Mouse (Mus musculus): Measurements from ENCODE around the gene Nmt1. TPM values are rescaled to one million over a fixed set of nuclear protein-coding genes. Genes with fewer than 3 reads are reported as not detected.
A peak's percentile ranks its signal among the peaks of the same experiment; 100 is the strongest.

Nmt1 gene
- total RNA-seq, 4 experiments from 2014 or later = 44.4 to 52.7 (median 50.5) TPM

DNA sequence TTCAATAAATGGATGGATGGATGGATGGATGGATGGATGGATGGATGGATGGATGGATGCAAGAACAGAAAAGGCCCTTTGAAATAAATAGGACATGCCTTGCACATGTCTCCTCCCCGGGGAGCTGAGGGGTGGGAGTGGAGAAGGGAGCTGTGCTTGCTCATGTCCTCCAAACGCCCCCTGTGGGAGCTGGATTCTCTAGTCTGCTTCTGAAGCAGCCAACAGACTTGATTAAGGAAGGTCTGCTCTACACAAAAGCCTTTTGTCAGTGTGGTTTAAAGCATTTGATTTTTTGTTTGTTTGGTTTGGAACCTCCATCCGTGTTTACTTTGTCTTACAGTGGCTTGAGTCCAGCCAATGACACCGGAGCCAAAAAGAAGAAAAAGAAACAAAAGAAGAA lies 14.8 kb downstream of the Nmt1 start:
- DNase-seq (ENCODE audit: low spot score in 2 of 2) = no peak

DNA sequence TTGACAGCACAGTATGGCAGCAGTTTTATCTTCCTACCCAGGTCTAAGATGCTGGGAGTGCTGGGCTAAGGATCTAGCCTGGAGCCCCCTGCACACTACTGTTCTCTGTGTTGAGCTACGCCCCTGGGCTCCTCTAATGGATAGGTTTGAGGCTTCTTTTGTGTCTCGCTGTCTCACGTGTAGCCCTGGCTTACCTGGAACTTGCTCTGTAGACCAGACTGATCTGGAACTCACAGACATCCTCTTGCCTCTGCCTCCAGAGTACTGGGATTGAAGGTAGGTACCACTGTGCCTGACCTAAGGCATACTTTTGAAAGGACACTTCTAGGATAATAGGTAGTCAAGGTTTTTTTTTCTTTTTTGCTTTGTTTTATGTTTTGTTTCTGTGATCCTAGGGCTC lies 16.0 kb downstream of the Nmt1 start:
- no peak for DNase-seq (ENCODE audit: low spot score in 2 of 2)

GRCm38 (mm10) chr11:103046286-103046685 lies 18.3 kb downstream of the Nmt1 start:
- no peak for DNase-seq (ENCODE audit: low spot score in 2 of 2)

- DNase-seq (ENCODE audit: low spot score in 2 of 2) = no peak
Measured at GRCm38 (mm10) chr11:103049611-103050010, 21.6 kb downstream of the Nmt1 start.

GRCm38 (mm10) chr11:103050153-103050552 lies 22.2 kb downstream of the Nmt1 start:
- peak; percentile 49 to 73 for DNase-seq (ENCODE audit: low spot score in 2 of 2)

DNA sequence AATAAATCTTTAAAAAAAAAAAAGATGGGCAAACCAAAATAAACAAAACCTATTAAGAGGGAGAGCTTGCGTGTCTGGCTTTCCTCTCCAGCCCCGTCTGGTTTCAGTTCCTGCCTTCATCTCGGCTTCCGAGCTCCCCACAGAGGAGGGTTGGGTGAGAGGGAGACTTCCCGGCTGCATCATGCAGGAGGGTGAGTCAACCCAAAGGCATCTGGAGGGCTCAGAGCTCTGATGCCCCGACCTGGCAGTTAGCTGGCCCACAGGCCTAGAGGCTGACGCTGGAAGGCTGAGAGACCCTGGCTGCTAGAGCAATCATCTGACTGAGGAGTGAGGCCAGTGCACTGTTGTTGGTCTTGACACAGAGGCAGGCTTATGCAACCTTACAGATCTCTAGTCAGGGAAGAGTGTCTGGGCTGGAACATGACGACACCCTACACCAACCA lies 23.3 kb downstream of the Nmt1 start:
- DNase-seq (ENCODE audit: low spot score in 2 of 2) = peak; percentile 61 to 85

- DNase-seq (ENCODE audit: low spot score in 2 of 2) = no peak
Measured at GRCm38 (mm10) chr11:103052078-103052477, 24.1 kb downstream of the Nmt1 start.

GRCm38 (mm10) chr11:103053191-103054076 lies 25.4 kb downstream of the Nmt1 start:
- no peak for DNase-seq (ENCODE audit: low spot score in 2 of 2)

- peak; percentile 60 to 67 for DNase-seq (ENCODE audit: low spot score in 2 of 2)
Measured at GRCm38 (mm10) chr11:103054798-103055197, 26.8 kb downstream of the Nmt1 start.

GRCm38 (mm10) chr11:103056636-103057035 lies 28.6 kb downstream of the Nmt1 start:
- no peak for DNase-seq (ENCODE audit: low spot score in 2 of 2)

- DNase-seq (ENCODE audit: low spot score in 2 of 2) = peak; percentile 38 to 76
Measured at GRCm38 (mm10) chr11:103058499-103059085, 30.6 kb downstream of the Nmt1 start.

DNA sequence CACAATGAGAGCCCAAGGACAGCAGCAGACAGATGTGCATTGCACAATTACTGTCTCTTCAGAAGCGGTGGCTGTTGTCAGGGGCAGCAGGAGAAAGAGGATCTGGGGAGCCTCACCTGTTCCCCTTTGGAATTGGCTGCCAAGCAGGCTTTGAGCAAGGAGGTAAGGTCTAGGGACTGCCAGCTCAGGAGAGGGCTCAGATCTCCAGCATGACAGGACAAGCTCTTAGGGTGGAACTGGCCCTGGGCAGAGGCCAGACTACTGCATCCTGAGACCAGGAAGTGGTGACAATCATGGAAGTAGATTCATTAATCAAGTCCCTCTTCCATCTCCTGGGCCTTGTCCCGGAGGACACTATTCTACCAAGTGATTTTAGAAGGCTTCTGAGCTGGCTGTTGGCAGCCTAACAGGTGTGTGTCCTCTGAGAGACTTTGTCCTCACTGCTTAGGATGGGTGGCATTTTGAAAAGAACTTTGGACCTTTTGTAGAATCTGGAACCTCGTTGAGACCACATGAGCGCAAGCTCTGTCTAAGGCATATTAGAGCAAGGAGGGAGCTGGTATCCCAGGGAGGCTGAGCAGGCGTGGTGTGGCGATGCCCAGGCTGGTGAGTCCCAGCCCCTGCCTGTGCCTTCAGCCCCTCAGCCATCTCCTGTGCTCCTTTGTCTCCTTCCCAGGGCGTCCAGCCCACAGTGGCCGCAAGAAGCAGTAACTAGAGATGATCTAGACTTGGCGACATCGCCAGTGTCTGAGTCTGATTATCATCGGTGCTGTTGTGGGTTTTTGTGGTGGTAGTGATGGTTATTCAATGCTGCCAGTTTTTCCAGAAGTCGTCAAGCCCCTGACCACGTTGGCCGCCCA lies 38.4 kb downstream of the Nmt1 start:
- DNase-seq (ENCODE audit: low spot score in 2 of 2) = peak in 1 of 2 experiments; percentile 39

DNA sequence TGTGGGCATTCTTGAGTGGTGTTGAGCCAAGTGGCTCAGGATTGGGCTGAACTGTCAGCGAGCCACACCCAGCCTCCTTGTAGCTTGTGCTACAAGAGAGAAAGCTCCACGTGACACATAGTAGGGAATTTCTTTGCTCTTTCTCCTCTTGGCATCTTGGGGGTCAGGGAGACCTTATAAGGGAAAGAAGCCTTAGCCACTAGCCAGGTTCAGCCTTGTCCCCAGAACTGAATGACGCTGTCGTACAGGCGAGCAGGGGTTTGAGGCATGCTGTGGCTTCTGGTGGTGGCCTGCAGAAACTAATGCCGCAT lies 39.0 kb downstream of the Nmt1 start:
- no peak for DNase-seq (ENCODE audit: low spot score in 2 of 2)

DNA sequence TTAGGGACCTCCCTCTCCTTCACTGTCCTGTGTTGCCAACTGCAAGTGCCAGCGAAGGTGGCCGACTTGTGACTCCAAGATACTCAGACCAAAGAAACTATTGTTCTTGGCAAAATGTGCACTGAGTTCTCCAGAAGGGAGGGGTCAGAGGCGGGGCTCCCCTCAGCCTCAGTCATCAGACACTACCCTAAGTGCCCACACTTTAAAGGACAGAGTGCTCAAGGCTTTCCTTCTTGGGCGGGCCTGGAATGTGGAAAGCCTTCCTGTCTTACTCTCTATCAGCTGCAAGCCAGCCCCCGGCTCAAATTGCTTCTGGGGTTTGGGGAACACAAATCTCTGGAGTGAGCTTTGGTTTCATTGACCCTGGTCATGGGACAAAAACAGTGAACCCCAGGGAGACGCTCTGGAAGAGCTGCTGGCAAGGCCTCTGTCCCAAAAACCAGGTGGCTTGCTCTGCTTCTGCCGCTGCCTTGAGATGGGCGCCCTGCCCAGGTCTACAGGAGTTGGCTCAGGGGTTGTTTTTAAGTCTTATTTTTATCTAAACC lies 39.5 kb downstream of the Nmt1 start:
- DNase-seq (ENCODE audit: low spot score in 2 of 2) = peak; percentile 83 to 92

DNA sequence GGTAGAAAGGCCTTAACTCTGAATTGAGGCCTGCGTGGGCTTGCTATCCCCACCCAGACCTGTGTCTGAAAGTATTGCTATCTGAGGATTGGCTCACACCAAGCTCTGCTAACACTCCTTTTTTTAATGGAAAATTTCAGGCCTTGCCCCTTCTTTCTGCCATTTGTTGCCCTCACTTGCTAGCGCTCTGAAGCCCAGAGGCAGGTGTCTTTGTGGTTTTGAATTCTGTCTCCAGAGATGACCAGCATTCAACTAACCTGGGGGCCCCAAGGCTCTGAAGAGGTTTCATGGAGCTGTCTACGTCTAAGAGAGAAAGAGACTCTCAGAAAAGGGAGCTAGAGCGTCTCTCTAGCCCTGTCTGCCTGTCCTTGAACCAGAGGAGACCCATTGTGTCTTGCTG lies 40.3 kb downstream of the Nmt1 start:
- DNase-seq (ENCODE audit: low spot score in 2 of 2) = no peak

- no peak for DNase-seq (ENCODE audit: low spot score in 2 of 2)
Measured at GRCm38 (mm10) chr11:103068884-103069283, 40.9 kb downstream of the Nmt1 start.

DNA sequence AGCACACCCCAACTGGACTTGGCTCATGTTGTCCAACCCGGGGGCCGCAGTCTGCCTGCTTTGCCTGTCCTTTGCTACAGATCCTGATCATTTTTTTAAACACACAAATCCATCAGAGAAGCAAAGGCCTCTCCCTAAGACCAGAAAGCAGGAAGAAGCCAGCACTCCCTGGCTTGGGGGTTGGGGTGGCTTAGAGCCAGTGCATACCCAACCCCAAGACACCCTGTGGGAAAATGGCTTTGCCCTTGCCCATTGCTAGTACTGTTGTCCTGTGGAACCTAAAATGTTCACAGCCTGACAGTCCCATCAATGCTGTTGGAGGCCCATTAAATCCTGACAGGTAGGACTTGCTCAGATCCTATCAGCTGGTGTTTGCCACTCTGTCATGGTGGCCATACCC lies 41.7 kb downstream of the Nmt1 start:
- peak in 1 of 2 experiments; percentile 3 for DNase-seq (ENCODE audit: low spot score in 2 of 2)

DNA sequence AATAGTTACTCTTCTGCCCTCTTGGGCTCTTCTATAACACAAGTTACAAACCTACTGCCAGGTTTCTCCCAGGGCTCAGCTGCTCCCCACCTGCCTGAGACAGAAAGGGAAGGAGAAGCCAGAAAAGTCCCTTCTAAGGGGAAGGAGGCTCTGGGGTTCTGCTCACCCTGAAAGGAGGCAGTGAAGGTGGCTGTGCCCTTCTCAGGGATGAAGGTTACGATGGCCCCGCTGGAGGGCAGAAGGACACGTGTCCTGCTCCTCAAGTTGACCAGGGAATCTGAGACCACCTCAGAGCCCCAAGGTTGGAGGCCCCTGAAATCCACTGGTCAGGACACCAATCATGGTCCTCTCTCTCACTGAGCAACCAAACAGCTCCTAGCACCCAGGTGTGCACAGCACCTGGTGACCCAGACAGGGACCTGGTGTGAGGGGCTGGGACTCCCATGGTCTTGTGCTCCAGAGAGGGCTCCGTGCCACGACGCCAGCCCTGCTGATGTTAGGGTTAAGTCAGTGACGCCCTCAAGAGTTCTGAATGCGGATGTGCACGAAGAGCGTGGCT lies 42.4 kb downstream of the Nmt1 start:
- DNase-seq (ENCODE audit: low spot score in 2 of 2) = peak; percentile 2 to 4

- DNase-seq (ENCODE audit: low spot score in 2 of 2) = peak in 1 of 2 experiments; percentile 4
Measured at GRCm38 (mm10) chr11:103073671-103074070, 45.7 kb downstream of the Nmt1 start.

DNA sequence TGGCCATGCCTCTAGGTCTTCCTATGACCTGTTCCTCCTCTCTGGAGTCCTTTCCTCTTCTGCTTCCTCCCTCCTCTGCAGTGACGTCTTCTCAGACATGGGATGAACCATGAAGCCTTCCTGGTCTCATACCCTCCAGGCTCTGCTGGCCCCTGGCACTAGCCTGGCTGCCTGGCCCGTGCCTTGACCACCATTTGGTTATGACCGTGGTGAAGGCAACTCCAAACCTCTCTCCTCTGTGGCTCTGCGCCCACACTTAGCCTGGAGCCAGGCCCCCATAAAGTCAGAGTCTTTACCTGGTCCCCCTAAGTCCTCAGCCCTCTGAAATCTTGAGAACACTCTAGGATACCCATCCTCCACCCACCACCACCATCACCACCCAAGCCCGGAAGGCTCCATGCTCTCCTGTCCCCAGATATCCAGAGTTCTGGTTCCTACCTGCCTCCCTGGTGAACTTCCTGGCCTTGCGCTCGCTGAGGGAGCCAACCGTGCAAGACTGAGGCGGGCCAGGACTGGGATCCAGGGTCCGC lies 46.2 kb downstream of the Nmt1 start:
- DNase-seq (ENCODE audit: low spot score in 2 of 2) = no peak

DNA sequence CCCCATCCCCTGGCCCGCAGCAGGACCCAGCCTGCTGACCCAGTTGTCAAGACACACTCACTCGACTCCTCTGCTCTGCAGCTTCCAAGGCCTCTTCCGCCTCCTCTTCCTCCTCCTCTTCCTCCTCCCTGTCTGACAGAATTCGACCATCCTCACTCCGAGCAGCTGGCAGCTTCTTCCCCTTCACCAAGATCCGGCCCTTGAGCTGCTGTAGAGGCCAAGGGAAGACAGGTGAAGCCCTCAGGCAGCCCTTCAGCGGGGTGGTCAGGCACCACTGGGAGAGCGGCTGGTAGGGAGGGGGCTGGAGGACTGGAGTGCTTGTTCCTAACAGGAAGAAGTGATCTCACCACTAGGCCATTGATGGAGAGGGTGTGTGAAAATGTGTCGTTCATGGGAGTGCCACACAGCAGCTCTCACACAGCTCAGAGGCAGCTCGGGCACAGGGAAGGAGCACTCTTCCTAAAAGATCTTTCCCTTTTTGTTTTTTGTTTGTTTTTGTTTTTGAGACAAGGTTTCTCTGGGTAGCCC lies 46.9 kb downstream of the Nmt1 start:
- DNase-seq (ENCODE audit: low spot score in 2 of 2) = no peak

Data from gastrocnemius, adult 8-10 months (tissue).